Mouse (Mus musculus): ENCODE data around the gene Dsp.

The Dsp gene

DNA sequence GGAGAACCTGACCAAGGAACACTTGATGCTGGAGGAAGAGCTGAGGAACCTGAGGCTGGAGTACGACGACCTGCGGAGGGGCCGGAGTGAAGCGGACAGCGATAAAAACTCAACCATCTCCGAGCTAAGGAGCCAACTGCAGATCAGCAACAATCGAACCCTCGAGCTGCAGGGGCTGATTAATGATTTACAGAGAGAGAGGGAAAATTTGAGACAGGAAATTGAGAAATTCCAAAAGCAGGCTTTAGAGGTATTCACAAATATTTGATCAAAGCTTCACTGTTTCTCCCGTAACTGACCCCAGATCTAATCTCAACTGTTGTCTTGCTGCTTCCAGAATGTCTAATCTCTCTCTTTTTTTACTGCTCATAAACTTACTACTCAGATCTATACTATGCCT is 42.3 kb downstream of the Dsp start:
- no peak for DNase-seq (ENCODE audit: low spot score)

DNA sequence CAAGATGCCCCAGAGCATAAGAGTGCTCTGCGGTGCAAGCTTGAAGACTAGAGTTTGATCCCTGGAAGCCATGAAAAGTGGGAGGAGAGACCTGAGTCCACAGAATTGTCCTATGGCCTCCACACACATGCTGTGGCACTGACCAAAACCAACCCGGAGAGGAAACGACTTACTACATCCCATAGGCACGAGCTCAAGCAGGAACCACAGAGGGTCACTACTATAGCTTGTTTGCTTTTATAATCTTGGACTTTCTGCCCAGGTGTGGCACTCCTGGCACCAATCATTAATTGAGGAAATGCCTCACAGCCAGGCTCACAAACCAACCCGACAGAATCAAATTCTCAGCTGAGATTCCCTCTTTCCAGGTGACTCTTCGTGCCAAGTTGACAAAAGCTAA is 50.3 kb downstream of the Dsp start:
- no peak for DNase-seq (ENCODE audit: low spot score)

DNA sequence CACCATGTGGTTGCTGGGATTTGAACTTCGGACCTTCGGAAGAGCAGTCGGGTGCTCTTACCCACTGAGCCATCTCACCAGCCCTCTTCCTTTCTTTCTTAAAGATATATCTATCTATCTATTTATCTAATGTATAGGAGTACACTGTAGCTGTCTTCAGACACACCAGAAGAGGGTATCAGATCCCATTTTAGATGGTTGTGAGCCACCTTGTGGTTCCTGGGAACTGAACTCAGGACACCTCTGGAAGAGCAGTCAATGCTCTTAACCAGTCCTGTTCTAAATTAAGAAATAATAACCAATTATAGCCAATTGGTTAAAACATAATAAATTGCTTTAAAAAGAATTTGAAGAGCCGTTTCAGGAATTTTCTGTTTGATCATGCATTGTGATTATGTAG is 53.1 kb downstream of the Dsp start:
- DNase-seq (ENCODE audit: low spot score): no peak

DNA sequence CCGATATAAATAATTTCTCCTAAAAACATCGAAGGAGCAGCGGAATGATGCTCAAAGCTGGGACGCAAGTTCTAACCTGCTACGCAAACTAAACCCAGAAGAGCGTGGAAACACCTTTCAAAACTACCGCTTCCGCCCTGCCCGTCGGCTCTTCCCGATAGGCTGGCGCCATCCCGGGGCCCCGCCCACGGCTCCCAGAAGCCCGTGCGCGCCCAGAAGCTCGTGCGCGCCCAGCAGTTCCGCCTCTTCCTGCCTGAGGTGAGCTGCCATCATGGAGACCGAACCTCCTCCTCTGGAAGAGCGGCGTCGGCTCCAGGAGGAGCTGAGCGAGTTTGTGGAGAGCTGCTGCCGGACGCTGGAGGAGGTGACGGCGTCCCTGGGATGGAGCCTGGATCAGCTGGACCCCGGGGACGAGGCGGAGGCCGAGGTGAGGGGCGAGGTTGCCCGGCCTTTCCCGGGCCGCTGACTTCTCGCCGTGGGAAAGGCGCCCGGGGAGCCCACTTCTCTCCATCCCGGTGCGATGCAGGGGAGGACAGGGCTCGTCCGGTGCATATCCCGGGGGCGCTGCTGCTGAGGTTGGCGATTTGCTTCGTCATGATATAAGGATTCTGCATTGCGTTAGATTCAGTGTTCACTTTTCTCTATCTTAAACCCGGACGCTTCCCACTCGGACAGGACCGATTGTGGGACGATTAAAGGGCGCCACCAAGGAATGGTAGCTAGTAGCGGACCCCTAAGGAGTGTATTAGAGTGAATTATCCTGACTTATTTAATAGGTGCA is 53.8 kb downstream of the Dsp start, which contains the start of gene Snrnp48:
Gene Snrnp48, plus strand, starts transcription at position 237 of the 781 bp plus-strand sequence.
- DNase-seq (ENCODE audit: low spot score): peak; percentile 80

- no peak for DNase-seq (ENCODE audit: low spot score)
Observed at GRCm38 (mm10) chr13:38211122-38211521, 60.0 kb downstream of the Dsp start.

DNA sequence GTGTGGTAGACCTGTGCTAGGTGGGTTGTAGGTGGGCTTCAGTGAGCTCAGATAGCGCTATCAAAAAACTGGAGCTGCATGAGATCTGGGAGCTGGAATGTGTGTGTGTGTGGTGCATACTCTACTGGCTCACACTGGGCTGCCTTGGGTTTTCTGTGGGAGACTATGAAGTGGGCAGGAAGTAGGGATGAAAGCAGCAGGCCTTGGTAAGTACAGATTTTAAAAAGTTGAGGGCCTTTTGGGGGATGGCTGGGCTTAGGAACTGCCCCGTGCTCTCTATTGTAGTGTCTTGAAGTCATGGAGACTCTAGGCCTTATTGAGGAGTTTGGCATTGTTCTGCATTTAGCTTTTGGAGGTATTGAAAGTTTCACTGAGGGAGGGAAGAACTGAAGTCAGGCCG is 67.6 kb downstream of the Dsp start:
- DNase-seq (ENCODE audit: low spot score): no peak

DNA sequence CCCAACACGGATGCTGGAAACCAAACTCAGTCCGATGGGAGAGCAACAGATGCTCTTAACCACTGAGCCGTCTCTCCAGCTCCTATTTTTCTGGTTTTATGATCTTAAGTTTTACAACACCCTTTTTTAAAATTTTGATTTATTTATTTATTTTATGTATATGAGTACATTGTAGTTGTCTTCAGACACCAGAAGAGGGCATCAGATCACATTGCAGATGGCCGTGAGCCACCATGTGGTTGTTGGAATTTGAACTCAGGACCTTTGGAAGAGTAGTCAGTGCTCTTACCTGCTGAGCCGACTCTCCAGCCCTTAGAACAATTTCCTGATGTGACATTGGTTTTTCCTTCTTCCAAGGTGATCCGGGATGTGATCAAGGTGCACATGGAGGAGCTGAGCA is 69.2 kb downstream of the Dsp start:
- DNase-seq (ENCODE audit: low spot score): no peak

GRCm38 (mm10) chr13:38230177-38230821 is 79.2 kb downstream of the Dsp start:
- DNase-seq (ENCODE audit: low spot score): no peak

GRCm38 (mm10) chr13:38232411-38232810 is 81.3 kb downstream of the Dsp start:
- DNase-seq (ENCODE audit: low spot score): no peak

GRCm38 (mm10) chr13:38232856-38233625 is 81.9 kb downstream of the Dsp start:
- DNase-seq (ENCODE audit: low spot score): no peak

GRCm38 (mm10) chr13:38234651-38235050 is 83.6 kb downstream of the Dsp start:
- DNase-seq (ENCODE audit: low spot score): no peak

GRCm38 (mm10) chr13:38235370-38235769 is 84.3 kb downstream of the Dsp start:
- no peak for DNase-seq (ENCODE audit: low spot score)

DNA sequence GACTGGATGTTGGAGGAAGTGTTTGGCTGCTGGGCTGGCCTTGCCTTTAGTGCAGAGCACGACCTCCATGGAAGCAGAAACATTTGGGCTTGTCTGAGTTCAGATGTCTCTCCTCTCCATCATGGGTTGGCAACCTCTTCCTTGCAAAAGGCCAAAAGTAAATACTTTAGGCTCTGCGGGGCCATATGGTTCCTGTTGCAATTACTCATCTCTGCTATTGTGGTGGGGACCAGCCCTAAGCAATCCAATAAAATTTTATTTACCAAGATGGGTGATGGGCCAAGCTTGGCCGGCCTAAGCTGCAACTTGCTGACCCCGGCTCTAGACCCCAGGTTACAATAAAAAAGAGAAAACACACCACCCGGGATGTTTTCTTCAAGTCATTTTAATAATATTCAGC is 97.1 kb downstream of the Dsp start:
- DNase-seq (ENCODE audit: low spot score): no peak
